Mouse (Mus musculus) gastrocnemius, adult 18-20 months (tissue): Measurements from ENCODE around the gene Epm2aip1. TPM values are rescaled to one million over a fixed set of nuclear protein-coding genes. Genes with fewer than 3 reads are reported as not detected.

Experiments used
- total RNA-seq, 2 experiments: library from RNA; stranded (reverse); gene quantifications; 2 replicates each; pipeline ENCODE4 v1.2.3; 2021

Epm2aip1 gene
- total RNA-seq, 2 experiments from 2014 or later, result 19.7 to 20.4 TPM

Other genes with a start within 250 kb of the Epm2aip1 start
- gene Ccrl2, start 214.4 kb upstream of the Epm2aip1 start, total RNA-seq, result 1 to 10 TPM; 7.7 to 7.9 TPM
- 10 to 100 TPM; 72.4 to 82.2 TPM for gene Lrrfip2, start 154.3 kb upstream of the Epm2aip1 start, total RNA-seq
- 1 to 10 TPM; 5.4 to 6.4 TPM for gene Mlh1, start 138 bp upstream of the Epm2aip1 start, total RNA-seq
- gene Trank1, start 39.8 kb downstream of the Epm2aip1 start, total RNA-seq, result under 1 TPM; 0.02 to 0.07 TPM
- gene Dclk3, start 167.2 kb downstream of the Epm2aip1 start, total RNA-seq, result under 1 TPM; 0.30 to 0.36 TPM